Mouse (Mus musculus) liver, embryonic 14.5 days (tissue): ENCODE measurements at regions not wholly inside any gene's neighbourhood (a gene's known extent, or its start where the extent isn't known, plus 50 kb on each side); places are given as distances from the start of the nearest gene placed in this dataset.

Experiments
- CTCF ChIP-seq: IDR thresholded peaks from 2 replicates; pipeline ENCODE4 v1.5.1; 2016; ENCODE audit warnings: antibody characterized with exemption, low read depth, control low read depth
- EP300 ChIP-seq: IDR thresholded peaks from 2 replicates; pipeline ENCODE4 v1.6.1; 2016; ENCODE audit warnings: antibody characterized with exemption, low read depth

DNA sequence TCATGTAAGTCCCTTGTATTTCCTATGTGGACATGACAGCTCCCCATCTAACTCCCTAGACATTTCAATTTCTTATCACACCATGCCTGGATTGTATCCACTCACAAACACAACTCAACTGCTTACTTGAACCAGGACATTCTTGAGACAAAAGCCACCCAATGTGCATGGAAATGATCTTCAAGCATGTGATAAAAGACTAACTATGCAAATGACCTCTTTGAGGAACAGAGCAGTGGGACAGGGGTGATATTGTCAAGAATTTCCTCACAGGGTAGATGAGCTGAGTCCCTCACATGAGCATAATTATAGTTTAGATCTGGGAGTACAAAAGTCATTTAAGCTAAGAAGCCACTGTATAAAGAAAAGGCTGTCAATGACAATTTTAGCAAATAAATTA is 259.0 kb downstream of the Lpin1 start:
- TF ChIP-seq CTCF: no peak
- no peak for TF ChIP-seq EP300
